Mouse (Mus musculus) midbrain, embryonic 10.5 days (tissue): Measurements from ENCODE around the gene St6galnac3. TPM values are rescaled to one million over a fixed set of nuclear protein-coding genes. Genes with fewer than 3 reads are reported as not detected.

Source experiments
- DNase-seq: peaks from one replicate; pipeline ENCODE4 v3.0.0-alpha.2; 2017; ENCODE audit warnings: low spot score
- H3K27ac ChIP-seq: fragments of 300-500 bp; sonication (generic); replicated peaks from 2 replicates; pipeline ENCODE4 v1.5.1; 2016; ENCODE audit warnings: mild to moderate bottlenecking
- H3K27me3 ChIP-seq: fragments of 300-500 bp; sonication (generic); 2 replicates; pipeline ENCODE4 v1.6.1; 2016; ENCODE audit warnings: low read depth, mild to moderate bottlenecking; ENCODE audit not compliant: poor library complexity, severe bottlenecking
- H3K36me3 ChIP-seq: fragments of 300-500 bp; sonication (generic); 2 replicates; pipeline ENCODE4 v1.6.1; 2016; ENCODE audit warnings: mild to moderate bottlenecking, moderate library complexity
- H3K4me1 ChIP-seq: fragments of 300-500 bp; sonication (generic); 2 replicates; pipeline ENCODE4 v1.6.1; 2016
- H3K4me3 ChIP-seq: fragments of 300-500 bp; sonication (generic); 2 replicates; pipeline ENCODE4 v1.5.1; 2016; ENCODE audit warnings: mild to moderate bottlenecking, moderate library complexity
- H3K9me3 ChIP-seq: fragments of 300-500 bp; sonication (generic); replicated peaks from 2 replicates; pipeline ENCODE4 v1.6.1; 2016; ENCODE audit warnings: mild to moderate bottlenecking
- WGBS: fragments of 180-500 bp; shearing (Covaris S2); methylation state at CpG from one replicate; pipeline ENCODE4 v1.1.7; 2016; 5-methylcytosine and 5-hydroxymethylcytosine counted together
- polyA plus RNA-seq: library from polyadenylated mRNA; unstranded; fragments of >200 nt; fragmentation: Nextera tagmentation; extraction: Ambion mirVana; gene quantifications from 2 replicates; pipeline ENCODE4 v1.2.1, GENCODE M21; 2016

The St6galnac3 gene
- polyA plus RNA-seq, 1 experiment from 2014 or later: 33.6 TPM

GRCm38 (mm10) chr3:153748293-153748692 is 23.3 kb upstream of the St6galnac3 start:
- no peak for DNase-seq
- Histone ChIP-seq H3K27me3 (no peaks in the 10 kb centered on the region), H3K4me1 (peaks cover 6% of the 10 kb centered on the region), H3K9me3 (no peaks in the 10 kb centered on the region), H3K36me3 (no peaks in the 10 kb centered on the region), H3K27ac (no peak overlapping the region), H3K4me3 (no peak overlapping the region)
- WGBS: 90% methylated on average over 3 of the region's 3 CpGs

- 85% methylated on average over 3 of the region's 3 CpGs for WGBS
- Histone ChIP-seq H3K36me3 (no peaks in the 10 kb centered on the region), H3K4me1 (no peaks in the 10 kb centered on the region), H3K9me3 (no peaks in the 10 kb centered on the region), H3K27me3 (no peaks in the 10 kb centered on the region), H3K27ac (no peak overlapping the region), H3K4me3 (no peak overlapping the region)
- DNase-seq: no peak
Observed at GRCm38 (mm10) chr3:153745099-153745498, 20.1 kb upstream of the St6galnac3 start.

GRCm38 (mm10) chr3:153744447-153744846 is 19.5 kb upstream of the St6galnac3 start:
- WGBS: 94% methylated on average over 6 of the region's 6 CpGs
- Histone ChIP-seq H3K9me3 (no peaks in the 10 kb centered on the region), H3K4me3 (no peak overlapping the region), H3K27ac (no peak overlapping the region), H3K27me3 (no peaks in the 10 kb centered on the region), H3K36me3 (no peaks in the 10 kb centered on the region), H3K4me1 (no peaks in the 10 kb centered on the region)
- no peak for DNase-seq

- WGBS: 86% methylated on average over 7 of the region's 7 CpGs
- Histone ChIP-seq H3K27me3 (peaks cover 4% of the 10 kb centered on the region; the same call in 1 of the 2 replicates), H3K27ac (no peak overlapping the region), H3K4me3 (no peak overlapping the region), H3K4me1 (peaks cover 22% of the 10 kb centered on the region), H3K9me3 (no peaks in the 10 kb centered on the region), H3K36me3 (no peaks in the 10 kb centered on the region)
- no peak for DNase-seq
Observed at GRCm38 (mm10) chr3:153741800-153742199, 16.8 kb upstream of the St6galnac3 start.

- no peaks in the 10 kb centered on the region for H3K36me3 ChIP-seq
- no peak overlapping the region for H3K4me3 ChIP-seq
- no peaks in the 10 kb centered on the region for H3K9me3 ChIP-seq
- H3K27ac ChIP-seq: no peak overlapping the region
- DNase-seq: no peak
- 90% methylated on average over 8 of the region's 8 CpGs for WGBS
- H3K4me1 ChIP-seq: peaks cover 43% of the 10 kb centered on the region
- peaks cover 4% of the 10 kb centered on the region for H3K27me3 ChIP-seq
Observed at GRCm38 (mm10) chr3:153739351-153739750, 14.4 kb upstream of the St6galnac3 start.

GRCm38 (mm10) chr3:153738421-153738820 is 13.4 kb upstream of the St6galnac3 start:
- H3K36me3 ChIP-seq: no peaks in the 10 kb centered on the region
- DNase-seq: no peak
- WGBS: 44% methylated on average over 10 of the region's 10 CpGs
- peaks cover 43% of the 10 kb centered on the region for H3K4me1 ChIP-seq
- H3K9me3 ChIP-seq: no peaks in the 10 kb centered on the region
- no peak overlapping the region for H3K4me3 ChIP-seq
- peaks cover 4% of the 10 kb centered on the region for H3K27me3 ChIP-seq
- H3K27ac ChIP-seq: no peak overlapping the region

GRCm38 (mm10) chr3:153736756-153737280 is 11.8 kb upstream of the St6galnac3 start:
- H3K36me3 ChIP-seq: no peaks in the 10 kb centered on the region
- 82% methylated on average over 16 of the region's 16 CpGs for WGBS
- peaks cover 52% of the 10 kb centered on the region for H3K4me1 ChIP-seq
- H3K27ac ChIP-seq: no peak overlapping the region
- DNase-seq: no peak
- peaks cover 4% of the 10 kb centered on the region for H3K27me3 ChIP-seq
- H3K9me3 ChIP-seq: no peaks in the 10 kb centered on the region
- H3K4me3 ChIP-seq: no peak overlapping the region

- 82% methylated on average over 13 of the region's 13 CpGs for WGBS
- Histone ChIP-seq H3K4me3 (no peak overlapping the region), H3K4me1 (peaks cover 52% of the 10 kb centered on the region), H3K27me3 (peaks cover 4% of the 10 kb centered on the region), H3K27ac (no peak overlapping the region; the same call in 1 of the 2 replicates), H3K9me3 (no peaks in the 10 kb centered on the region), H3K36me3 (no peaks in the 10 kb centered on the region)
- DNase-seq: no peak
Observed at GRCm38 (mm10) chr3:153735796-153736549, 11.0 kb upstream of the St6galnac3 start.

- Histone ChIP-seq H3K36me3 (no peaks in the 10 kb centered on the region), H3K27me3 (peaks cover 4% of the 10 kb centered on the region), H3K27ac (no peak overlapping the region), H3K9me3 (no peaks in the 10 kb centered on the region), H3K4me3 (no peak overlapping the region), H3K4me1 (peaks cover 52% of the 10 kb centered on the region)
- 78% methylated on average over 10 of the region's 10 CpGs for WGBS
- DNase-seq: no peak
Observed at GRCm38 (mm10) chr3:153734741-153735140, 9.8 kb upstream of the St6galnac3 start.

- H3K4me1 ChIP-seq: peaks cover 47% of the 10 kb centered on the region
- no peak overlapping the region for H3K4me3 ChIP-seq
- no peaks in the 10 kb centered on the region for H3K36me3 ChIP-seq
- no peak for DNase-seq
- peaks cover 4% of the 10 kb centered on the region for H3K27me3 ChIP-seq
- H3K27ac ChIP-seq: 0 out of 2 replicates have a peak overlapping the region, but pooled peaks have one; percentile 2
- 91% methylated on average over 4 of the region's 4 CpGs for WGBS
- H3K9me3 ChIP-seq: no peaks in the 10 kb centered on the region
Observed at GRCm38 (mm10) chr3:153733364-153734159, 8.6 kb upstream of the St6galnac3 start.

GRCm38 (mm10) chr3:153732749-153733148 is 7.8 kb upstream of the St6galnac3 start:
- Histone ChIP-seq H3K27me3 (peaks cover 4% of the 10 kb centered on the region), H3K4me1 (peaks cover 39% of the 10 kb centered on the region), H3K27ac (no peak overlapping the region), H3K36me3 (no peaks in the 10 kb centered on the region), H3K9me3 (no peaks in the 10 kb centered on the region), H3K4me3 (no peak overlapping the region)
- WGBS: 47% methylated on average over 6 of the region's 6 CpGs
- no peak for DNase-seq

GRCm38 (mm10) chr3:153732035-153732434 is 7.1 kb upstream of the St6galnac3 start:
- whole genome bisulfite sequencing: 86% methylated on average over 6 of the region's 6 CpGs

GRCm38 (mm10) chr3:153728577-153728976 is 3.6 kb upstream of the St6galnac3 start:
- Histone ChIP-seq H3K4me3 (no peak overlapping the region), H3K27me3 (peaks cover 12% of the 10 kb centered on the region; the same call in 1 of the 2 replicates), H3K4me1 (peaks cover 33% of the 10 kb centered on the region), H3K36me3 (no peaks in the 10 kb centered on the region), H3K27ac (no peak overlapping the region), H3K9me3 (no peaks in the 10 kb centered on the region)
- no peak for DNase-seq

More at GRCm38 (mm10) chr3:153732035-153732434, 7.1 kb upstream of the St6galnac3 start:
- no peak for DNase-seq
- H3K27me3 ChIP-seq: no peaks in the 10 kb centered on the region; the same call in 1 of the 2 replicates
- H3K27ac ChIP-seq: no peak overlapping the region
- H3K4me3 ChIP-seq: no peak overlapping the region
- peaks cover 32% of the 10 kb centered on the region for H3K4me1 ChIP-seq
- no peaks in the 10 kb centered on the region for H3K9me3 ChIP-seq
- no peaks in the 10 kb centered on the region for H3K36me3 ChIP-seq
